Mouse (Mus musculus): ENCODE data around the gene Plcg2. TPM values are rescaled to one million over a fixed set of nuclear protein-coding genes. Genes with fewer than 3 reads are reported as not detected.
A peak's percentile ranks its signal among the peaks of the same experiment; 100 is the strongest.

Plcg2 gene
- polyA plus RNA-seq, 1 experiment: 77.9 TPM

DNA sequence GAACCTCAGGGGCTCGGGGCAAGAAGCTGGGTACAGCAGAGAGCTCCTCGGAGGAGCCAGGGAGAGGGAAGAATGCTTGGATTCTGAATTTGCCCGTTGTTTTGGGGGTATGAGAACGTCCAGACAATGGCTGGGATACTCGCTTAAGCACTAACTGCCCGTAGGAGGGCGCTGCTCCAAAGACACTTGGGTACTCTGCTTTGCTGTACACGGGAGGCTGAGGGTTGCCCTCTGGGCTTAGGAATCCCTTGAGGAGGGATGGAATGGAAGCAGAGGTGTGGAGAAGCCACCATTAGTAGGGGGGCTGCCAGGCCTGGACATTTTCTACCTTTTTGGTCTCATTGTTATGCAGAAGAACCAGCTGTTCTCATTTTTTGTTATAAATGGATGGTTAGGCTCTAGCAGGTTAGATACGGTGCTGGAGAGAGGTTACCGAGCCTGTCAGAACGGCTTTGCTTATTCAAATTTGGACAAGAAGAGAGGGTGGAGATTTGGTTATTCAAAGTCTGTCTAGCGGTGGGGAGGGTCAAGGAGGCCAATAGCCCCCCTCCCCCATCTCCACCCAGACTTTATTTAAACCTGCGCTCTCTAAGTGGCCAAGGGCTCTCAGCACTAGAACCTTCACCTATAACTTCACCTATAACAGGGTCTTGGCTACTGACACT is 5.4 kb downstream of the Plcg2 start:
- no peak overlapping the region for H3K4me3 ChIP-seq (ENCODE audit: insufficient read depth, low read length)
- no peak overlapping the region for H3K27ac ChIP-seq (ENCODE audit: insufficient read depth, low read depth, low read length)
- peaks cover 26% of the 10 kb centered on the region for H3K4me1 ChIP-seq (ENCODE audit: control insufficient read depth, insufficient read depth, low read length)

DNA sequence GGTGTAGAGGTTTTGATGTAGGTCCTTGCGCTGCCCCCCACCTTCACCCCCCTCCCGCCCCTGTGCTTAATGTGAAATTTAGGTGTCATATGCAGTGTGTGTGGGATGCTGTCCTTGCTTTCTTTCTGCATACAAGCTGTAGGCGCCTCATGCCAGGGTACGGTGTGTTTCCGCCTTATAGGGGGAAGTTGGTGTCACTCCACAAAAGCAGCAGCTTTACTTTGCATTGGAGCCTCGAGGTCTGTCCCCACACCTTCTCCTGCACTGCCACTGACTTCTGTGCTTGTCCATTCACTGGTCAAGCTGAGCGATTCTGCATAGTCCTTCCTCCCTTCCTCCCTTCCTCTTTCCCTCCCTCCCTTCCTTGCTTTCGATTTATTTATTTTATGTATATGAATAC is 9.6 kb downstream of the Plcg2 start:
- no peak overlapping the region for H3K4me3 ChIP-seq (ENCODE audit: insufficient read depth, low read length)
- H3K4me1 ChIP-seq (ENCODE audit: control insufficient read depth, insufficient read depth, low read length): peaks cover 2% of the 10 kb centered on the region; the same call in 1 of the 2 replicates
- no peak overlapping the region for H3K27ac ChIP-seq (ENCODE audit: insufficient read depth, low read depth, low read length)
- TF ChIP-seq CTCF (IDR thresholded peaks at IDR 0.05; ENCODE audit: low read depth, low read length) (no peak), POLR2A (IDR thresholded peaks at IDR 0.05; ENCODE audit: borderline replicate concordance, low read depth, low read length) (no peak)

More for the DNA sequence above, 5.4 kb downstream of the Plcg2 start:
- TF ChIP-seq POLR2A (IDR thresholded peaks at IDR 0.05; ENCODE audit: borderline replicate concordance, low read depth, low read length) (no peak), CTCF (IDR thresholded peaks at IDR 0.05; ENCODE audit: low read depth, low read length) (no peak)

DNA sequence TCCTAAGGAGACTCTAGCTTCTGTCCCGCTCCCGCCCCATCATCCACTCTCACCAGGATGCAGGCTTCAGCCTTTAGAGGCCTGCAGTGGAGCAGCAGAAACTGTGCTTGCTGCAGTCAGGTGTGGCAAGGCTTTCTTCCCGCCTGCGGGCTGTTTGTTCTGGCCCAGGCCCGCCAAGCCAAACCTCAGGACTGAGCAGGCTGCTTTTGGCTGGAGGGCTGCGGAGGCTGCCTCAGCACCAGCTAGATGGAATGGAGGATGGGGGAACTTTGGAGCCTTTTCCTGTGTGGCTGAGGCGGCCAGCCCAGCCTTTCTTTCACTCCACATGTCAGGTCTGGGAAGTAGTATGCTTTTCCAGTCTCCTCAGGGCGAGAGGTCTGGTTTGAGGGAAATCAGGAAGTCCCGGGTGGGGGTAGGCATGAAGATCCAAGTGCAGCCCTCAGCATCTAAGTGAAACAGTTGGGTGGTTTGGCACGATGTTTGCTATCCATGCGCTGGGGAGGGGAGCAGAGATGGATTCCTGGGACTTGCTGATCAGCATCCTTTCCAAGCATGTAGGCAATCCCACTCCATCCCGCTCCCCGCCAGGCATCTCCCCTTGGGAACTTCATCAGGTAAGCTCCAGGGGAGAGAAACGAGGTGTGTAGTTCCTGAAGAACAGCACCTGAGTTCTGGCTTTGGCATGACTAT is 18.9 kb downstream of the Plcg2 start:
- no peak overlapping the region for H3K4me3 ChIP-seq (ENCODE audit: insufficient read depth, low read length)
- H3K4me1 ChIP-seq (ENCODE audit: control insufficient read depth, insufficient read depth, low read length): peaks cover 30% of the 10 kb centered on the region
- TF ChIP-seq POLR2A (IDR thresholded peaks at IDR 0.05; ENCODE audit: borderline replicate concordance, low read depth, low read length): no peak
- no peak for TF ChIP-seq CTCF (IDR thresholded peaks at IDR 0.05; ENCODE audit: low read depth, low read length)
- no peak overlapping the region for H3K27ac ChIP-seq (ENCODE audit: insufficient read depth, low read depth, low read length)

DNA sequence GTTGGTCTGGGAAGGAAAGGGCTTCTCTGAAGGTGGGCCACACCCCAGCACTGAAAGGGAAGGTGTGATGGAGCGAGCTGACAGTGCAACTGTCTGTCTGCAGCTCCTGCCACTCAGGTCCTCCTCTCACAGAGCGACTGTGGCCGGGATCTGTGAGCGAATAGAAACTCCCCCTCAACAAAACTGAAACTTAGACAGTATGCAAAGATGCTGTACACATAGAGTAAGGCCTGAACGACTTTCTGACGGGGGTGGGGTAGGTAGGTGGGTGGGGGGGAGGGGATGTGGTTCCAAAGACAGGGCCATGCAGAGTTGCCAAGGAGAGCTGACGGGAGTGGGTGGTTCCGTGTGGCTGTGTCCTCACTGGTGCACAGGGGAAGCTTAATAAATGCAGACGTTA is 19.8 kb downstream of the Plcg2 start:
- peaks cover 26% of the 10 kb centered on the region for H3K4me1 ChIP-seq (ENCODE audit: control insufficient read depth, insufficient read depth, low read length)
- no peak overlapping the region for H3K4me3 ChIP-seq (ENCODE audit: insufficient read depth, low read length)
- H3K27ac ChIP-seq (ENCODE audit: insufficient read depth, low read depth, low read length): no peak overlapping the region
- TF ChIP-seq CTCF (IDR thresholded peaks at IDR 0.05; ENCODE audit: low read depth, low read length): no peak
- no peak for TF ChIP-seq POLR2A (IDR thresholded peaks at IDR 0.05; ENCODE audit: borderline replicate concordance, low read depth, low read length)

GRCm38 (mm10) chr8:117518873-117519272 is 20.8 kb downstream of the Plcg2 start:
- Histone ChIP-seq H3K4me3 (ENCODE audit: insufficient read depth, low read length) (no peak overlapping the region), H3K27ac (ENCODE audit: insufficient read depth, low read depth, low read length) (peak overlapping the region; percentile 36), H3K4me1 (ENCODE audit: control insufficient read depth, insufficient read depth, low read length) (peaks cover 23% of the 10 kb centered on the region)
- no peak for TF ChIP-seq CTCF (IDR thresholded peaks at IDR 0.05; ENCODE audit: low read depth, low read length)

DNA sequence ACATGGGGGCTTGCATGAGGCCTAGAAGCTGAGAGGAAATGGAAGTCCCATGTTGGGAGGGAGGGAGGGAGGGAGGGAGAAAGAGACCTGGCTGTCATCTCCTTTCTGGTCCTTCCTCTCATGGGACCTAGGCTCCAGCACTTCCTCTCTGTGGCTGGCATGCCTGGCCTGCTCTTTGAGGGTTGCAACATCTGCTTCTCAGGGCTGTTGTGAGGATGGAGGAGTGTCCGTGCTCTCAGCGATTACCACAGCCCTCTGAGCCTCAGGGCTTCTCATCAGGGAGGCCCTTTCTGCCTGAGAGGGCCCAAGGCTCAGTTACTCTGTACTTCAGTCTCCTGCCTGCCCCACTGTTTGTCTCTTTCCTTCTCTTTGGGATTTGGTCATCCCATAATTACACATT is 28.1 kb downstream of the Plcg2 start:
- no peak overlapping the region for H3K4me3 ChIP-seq (ENCODE audit: insufficient read depth, low read length)
- TF ChIP-seq CTCF (IDR thresholded peaks at IDR 0.05; ENCODE audit: low read depth, low read length) (no peak), POLR2A (IDR thresholded peaks at IDR 0.05; ENCODE audit: borderline replicate concordance, low read depth, low read length) (no peak)

DNA sequence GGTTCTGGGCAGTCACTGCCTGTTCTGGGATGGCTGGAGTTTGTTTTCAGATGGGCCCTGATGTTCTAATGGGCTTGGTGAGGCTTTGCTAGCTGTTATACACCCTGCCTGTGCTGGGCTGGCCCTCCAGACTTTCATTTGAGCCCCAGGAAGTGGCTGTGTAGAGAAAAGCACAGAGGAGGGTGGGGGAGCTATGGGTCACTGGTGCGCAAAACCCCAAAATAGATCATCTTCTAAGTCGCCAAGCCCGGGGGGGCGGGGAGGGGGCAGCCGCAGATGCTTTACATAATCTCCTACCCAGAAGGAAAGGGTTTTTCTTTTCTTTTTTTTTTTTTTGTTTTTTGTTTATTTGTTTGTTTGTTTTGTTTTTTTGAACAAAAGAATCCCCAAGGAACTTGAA is 29.9 kb downstream of the Plcg2 start:
- Histone ChIP-seq H3K4me3 (ENCODE audit: insufficient read depth, low read length) (no peak overlapping the region), H3K27ac (ENCODE audit: insufficient read depth, low read depth, low read length) (peak overlapping the region; percentile 7; the same call in 1 of the 2 replicates)

More for the DNA sequence above, 28.1 kb downstream of the Plcg2 start:
- Histone ChIP-seq H3K27ac (ENCODE audit: insufficient read depth, low read depth, low read length) (peak overlapping the region; percentile 85), H3K4me1 (ENCODE audit: control insufficient read depth, insufficient read depth, low read length) (peaks cover 39% of the 10 kb centered on the region)

DNA sequence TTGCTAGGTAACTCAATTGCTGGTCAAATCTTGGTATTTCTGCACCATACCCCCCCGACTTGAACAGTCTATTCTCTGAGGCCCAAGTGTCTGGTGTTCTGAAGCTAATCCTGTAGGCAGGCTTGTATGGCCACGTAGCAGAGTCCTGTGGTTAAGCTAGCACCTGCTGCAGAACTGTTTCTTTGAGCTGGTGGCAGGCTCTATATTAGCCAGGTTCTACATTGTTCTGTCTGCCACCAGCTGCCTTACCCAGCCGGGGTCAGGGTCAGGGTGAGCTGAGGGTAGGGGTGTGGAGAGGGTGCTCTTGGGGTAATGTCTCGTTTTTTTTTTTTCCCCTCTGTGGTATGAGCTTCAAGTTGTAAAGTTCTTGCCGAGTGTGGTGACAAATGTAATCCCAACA is 31.1 kb downstream of the Plcg2 start:
- Histone ChIP-seq H3K27ac (ENCODE audit: insufficient read depth, low read depth, low read length) (no peak overlapping the region), H3K4me3 (ENCODE audit: insufficient read depth, low read length) (no peak overlapping the region), H3K4me1 (ENCODE audit: control insufficient read depth, insufficient read depth, low read length) (peaks cover 42% of the 10 kb centered on the region)
- TF ChIP-seq CTCF (IDR thresholded peaks at IDR 0.05; ENCODE audit: low read depth, low read length) (no peak), POLR2A (IDR thresholded peaks at IDR 0.05; ENCODE audit: borderline replicate concordance, low read depth, low read length) (no peak)

More for the DNA sequence above, 29.9 kb downstream of the Plcg2 start:
- TF ChIP-seq CTCF (IDR thresholded peaks at IDR 0.05; ENCODE audit: low read depth, low read length): no peak
- no peak for TF ChIP-seq POLR2A (IDR thresholded peaks at IDR 0.05; ENCODE audit: borderline replicate concordance, low read depth, low read length)
- H3K4me1 ChIP-seq (ENCODE audit: control insufficient read depth, insufficient read depth, low read length): peaks cover 42% of the 10 kb centered on the region

DNA sequence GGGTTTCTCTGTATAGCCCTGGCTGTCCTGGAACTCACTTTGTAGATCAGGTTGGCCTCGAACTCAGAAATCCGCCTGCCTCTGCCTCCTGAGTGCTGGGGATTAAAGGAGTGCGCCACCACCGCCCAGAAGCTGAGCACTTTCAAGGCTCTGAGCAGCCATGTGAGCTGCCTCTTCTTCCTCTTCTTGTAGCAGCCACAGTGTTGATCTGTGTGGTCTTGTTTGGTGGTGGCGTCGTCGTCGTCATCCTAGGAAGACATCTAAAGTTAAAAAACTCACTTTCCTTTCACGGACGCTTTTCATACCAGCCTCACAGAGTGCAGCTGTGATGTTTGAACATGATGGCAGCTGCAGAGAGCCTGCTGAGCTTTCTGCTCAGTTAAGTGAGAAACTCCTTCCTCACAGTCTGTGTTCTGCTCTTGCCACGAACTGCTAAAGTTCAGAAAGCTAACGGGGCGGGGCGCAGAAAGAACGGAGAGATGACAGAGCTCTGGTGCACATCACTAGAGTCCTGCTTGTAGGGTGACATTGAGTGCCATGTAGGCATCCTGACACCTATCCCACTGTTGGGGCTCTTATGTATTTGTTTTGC is 34.4 kb downstream of the Plcg2 start:
- TF ChIP-seq POLR2A (IDR thresholded peaks at IDR 0.05; ENCODE audit: borderline replicate concordance, low read depth, low read length) (no peak), CTCF (IDR thresholded peaks at IDR 0.05; ENCODE audit: low read depth, low read length) (no peak)
- H3K27ac ChIP-seq (ENCODE audit: insufficient read depth, low read depth, low read length): no peak overlapping the region
- H3K4me3 ChIP-seq (ENCODE audit: insufficient read depth, low read length): no peak overlapping the region
- peaks cover 34% of the 10 kb centered on the region for H3K4me1 ChIP-seq (ENCODE audit: control insufficient read depth, insufficient read depth, low read length)

DNA sequence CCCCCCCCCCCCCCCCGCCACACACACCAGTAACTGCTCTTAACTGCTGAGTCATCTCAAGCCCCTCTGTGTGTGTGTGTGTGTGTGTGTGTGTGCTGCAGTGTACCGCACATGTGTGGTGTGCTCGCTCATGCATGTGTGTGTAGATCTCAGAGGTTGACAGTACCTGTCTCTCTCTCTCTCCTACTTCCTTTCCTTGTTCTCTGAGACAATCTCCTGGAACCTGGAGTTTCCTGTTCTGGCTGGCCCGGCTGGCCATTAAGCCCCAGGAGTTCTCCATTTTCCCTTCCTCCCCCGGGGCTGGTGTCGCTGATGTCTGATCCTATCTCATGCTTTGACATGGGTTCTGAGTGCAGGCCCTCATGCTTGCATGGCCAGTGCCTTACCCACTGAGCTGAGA is 38.8 kb downstream of the Plcg2 start:
- Histone ChIP-seq H3K4me3 (ENCODE audit: insufficient read depth, low read length) (no peak overlapping the region), H3K27ac (ENCODE audit: insufficient read depth, low read depth, low read length) (peak overlapping the region; percentile 25; the same call in 1 of the 2 replicates), H3K4me1 (ENCODE audit: control insufficient read depth, insufficient read depth, low read length) (peaks cover 41% of the 10 kb centered on the region)
- TF ChIP-seq POLR2A (IDR thresholded peaks at IDR 0.05; ENCODE audit: borderline replicate concordance, low read depth, low read length) (no peak), CTCF (IDR thresholded peaks at IDR 0.05; ENCODE audit: low read depth, low read length) (no peak)
